Mouse (Mus musculus): ENCODE measurements at regions not wholly inside any gene's neighbourhood (a gene's known extent, or its start where the extent isn't known, plus 50 kb on each side); places are given as distances from the start of the nearest gene placed in this dataset.

DNA sequence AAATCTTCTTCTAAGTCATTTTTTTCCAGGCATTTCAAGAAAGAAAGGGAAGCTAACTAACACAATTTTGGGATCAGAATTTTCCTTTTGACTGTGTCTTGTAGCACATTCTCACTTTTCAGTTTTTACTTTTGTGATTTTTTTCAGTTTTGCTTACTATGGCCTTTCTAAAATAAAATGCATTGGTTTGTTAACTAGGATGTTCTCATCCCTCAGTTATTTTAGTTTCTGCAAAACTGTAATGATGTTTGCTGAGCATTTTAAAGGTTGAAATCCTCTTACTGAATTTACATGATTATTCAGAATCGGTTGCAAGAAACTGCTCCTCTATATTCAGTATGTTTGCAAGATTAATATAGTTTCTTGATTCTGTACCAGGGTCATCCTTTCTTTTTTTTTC, 610.1 kb upstream of the Frg1 start:
- no peak for DNase-seq (ENCODE audit: low spot score, missing footprints)
- Histone ChIP-seq H3K27ac (ENCODE audit: low read depth, low read length) (no peak overlapping the region), H3K4me1 (ENCODE audit: control insufficient read depth, insufficient read depth, low read length) (no peaks in the 10 kb centered on the region), H3K4me3 (ENCODE audit: low read depth, low read length) (no peak overlapping the region), H3K9ac (ENCODE audit: low read length) (no peak overlapping the region), H3K36me3 (ENCODE audit: control insufficient read depth, insufficient read depth, low read length) (no peaks in the 10 kb centered on the region), H3K4me2 (no peak overlapping the region), H3K27me3 (ENCODE audit: control insufficient read depth, insufficient read depth, low read length) (no peaks in the 10 kb centered on the region), H3K9me3 (ENCODE audit: control insufficient read depth, low read length) (no peaks in the 10 kb centered on the region)
- WGBS = 83% methylated on average over 1 of the region's 1 CpGs
- ATAC-seq (ENCODE audit: low FRiP score) = no peak

DNA sequence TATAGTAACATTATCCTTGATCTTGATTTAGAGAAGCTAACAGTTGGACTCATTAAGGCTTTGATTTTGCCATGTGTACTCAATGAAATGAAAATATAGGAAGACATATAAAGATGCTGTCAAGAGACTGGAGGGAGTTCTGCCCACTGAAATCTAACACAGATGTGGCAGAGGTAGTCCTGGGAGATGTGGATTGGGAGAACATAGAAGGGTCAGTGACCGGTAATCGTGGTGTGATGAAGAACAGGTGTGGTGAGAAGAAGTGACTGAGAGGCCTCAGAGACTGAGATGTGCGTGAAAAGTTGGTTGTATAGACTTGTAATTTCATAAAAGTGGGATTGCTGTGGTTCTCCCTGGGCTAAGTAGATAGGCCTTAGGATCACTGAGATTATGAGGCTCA, 600.9 kb upstream of the Frg1 start:
- DNase-seq (ENCODE audit: low spot score, missing footprints) (no peak), ATAC-seq (ENCODE audit: low FRiP score) (no peak)
- H3K9me3 ChIP-seq (ENCODE audit: control insufficient read depth, low read length) = no peaks in the 10 kb centered on the region
- H3K4me2 ChIP-seq = no peak overlapping the region
- no peaks in the 10 kb centered on the region for H3K36me3 ChIP-seq (ENCODE audit: control insufficient read depth, insufficient read depth, low read length)
- WGBS = 73% methylated on average over 3 of the region's 3 CpGs
- no peaks in the 10 kb centered on the region for H3K4me1 ChIP-seq (ENCODE audit: control insufficient read depth, insufficient read depth, low read length)
- no peak overlapping the region for H3K9ac ChIP-seq (ENCODE audit: low read length)
- no peak overlapping the region for H3K27ac ChIP-seq (ENCODE audit: low read depth, low read length)
- no peak overlapping the region for H3K4me3 ChIP-seq (ENCODE audit: low read depth, low read length)
- no peaks in the 10 kb centered on the region for H3K27me3 ChIP-seq (ENCODE audit: control insufficient read depth, insufficient read depth, low read length)

DNA sequence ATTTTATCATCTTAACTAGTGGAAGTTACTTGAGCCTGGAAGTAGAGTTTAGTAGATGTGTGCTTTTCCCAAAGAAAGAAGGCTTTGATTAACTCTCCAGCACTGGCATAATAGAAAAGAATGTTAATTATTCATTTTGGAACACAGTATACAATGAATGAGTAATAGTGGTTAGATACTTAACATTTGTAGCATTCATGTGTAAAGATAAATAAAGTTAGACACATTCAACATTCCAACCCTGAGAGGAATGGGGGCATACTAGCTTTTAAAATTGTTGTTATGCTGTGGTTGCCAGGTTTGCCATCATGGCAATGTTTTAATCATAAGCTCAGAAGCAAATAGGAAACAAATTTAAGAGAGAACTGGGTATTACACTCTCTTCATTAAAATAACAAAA, 586.3 kb upstream of the Frg1 start:
- H3K4me3 ChIP-seq (ENCODE audit: low read depth, low read length) = no peak overlapping the region
- no peaks in the 10 kb centered on the region for H3K36me3 ChIP-seq (ENCODE audit: control insufficient read depth, insufficient read depth, low read length)
- no peaks in the 10 kb centered on the region for H3K9me3 ChIP-seq (ENCODE audit: control insufficient read depth, low read length)
- H3K27me3 ChIP-seq (ENCODE audit: control insufficient read depth, insufficient read depth, low read length) = no peaks in the 10 kb centered on the region
- no peak overlapping the region for H3K27ac ChIP-seq (ENCODE audit: low read depth, low read length)
- DNase-seq (ENCODE audit: low spot score, missing footprints) (no peak), ATAC-seq (ENCODE audit: low FRiP score) (no peak)
- H3K9ac ChIP-seq (ENCODE audit: low read length) = no peak overlapping the region
- H3K4me1 ChIP-seq (ENCODE audit: control insufficient read depth, insufficient read depth, low read length) = no peaks in the 10 kb centered on the region
- H3K4me2 ChIP-seq = no peak overlapping the region

DNA sequence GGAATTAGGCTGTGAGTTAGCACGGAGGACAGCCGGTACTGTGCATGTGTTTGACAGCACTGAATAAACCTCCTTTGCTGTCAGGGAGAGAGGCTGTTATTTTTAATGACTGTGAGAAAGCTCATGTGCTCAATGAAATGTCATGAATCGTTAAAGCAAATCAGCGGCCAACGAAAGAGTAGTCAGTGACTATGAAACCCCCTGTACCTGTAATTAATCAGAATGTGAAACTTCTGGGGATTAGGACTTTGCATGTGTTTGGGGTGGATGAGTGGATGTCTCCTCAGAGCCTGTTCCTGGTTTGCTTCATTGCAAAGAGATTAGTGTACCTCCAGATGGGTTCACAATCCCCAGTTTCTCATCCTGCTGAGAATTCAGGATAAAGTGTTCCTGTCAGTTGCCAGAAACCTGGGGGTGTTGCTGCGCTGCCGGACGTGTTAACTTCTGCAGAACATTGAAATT, 572.2 kb upstream of the Frg1 start:
- WGBS = 79% methylated on average over 8 of the region's 8 CpGs
- Histone ChIP-seq H3K27ac (ENCODE audit: low read depth, low read length) (no peak overlapping the region), H3K4me2 (no peak overlapping the region), H3K36me3 (ENCODE audit: control insufficient read depth, insufficient read depth, low read length) (no peaks in the 10 kb centered on the region), H3K9ac (ENCODE audit: low read length) (no peak overlapping the region), H3K4me3 (ENCODE audit: low read depth, low read length) (no peak overlapping the region), H3K27me3 (ENCODE audit: control insufficient read depth, insufficient read depth, low read length) (no peaks in the 10 kb centered on the region), H3K9me3 (ENCODE audit: control insufficient read depth, low read length) (no peaks in the 10 kb centered on the region), H3K4me1 (ENCODE audit: control insufficient read depth, insufficient read depth, low read length) (no peaks in the 10 kb centered on the region)
- ATAC-seq (ENCODE audit: low FRiP score) = no peak
- DNase-seq (ENCODE audit: low spot score, missing footprints) = no peak

DNA sequence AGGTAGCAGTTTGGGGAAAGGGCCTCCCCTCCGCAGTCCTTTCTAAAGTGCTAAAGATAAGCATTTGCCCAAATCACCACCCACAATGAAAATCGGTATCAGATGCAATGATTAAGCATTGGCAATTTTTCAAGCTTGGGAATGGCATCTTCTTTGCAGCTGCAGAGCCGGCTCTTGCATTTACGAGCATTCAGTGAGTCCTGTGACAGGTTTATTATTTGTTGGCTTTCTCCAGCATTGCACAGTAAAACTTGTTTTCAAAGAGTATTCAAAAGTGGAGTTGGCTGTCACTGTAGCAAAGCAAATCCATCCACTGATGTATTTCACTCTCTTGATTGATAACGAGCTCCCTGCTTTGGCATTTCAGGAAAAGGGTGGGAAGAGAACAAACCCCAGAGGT, 571.3 kb upstream of the Frg1 start:
- 90% methylated on average over 5 of the region's 5 CpGs for WGBS
- ATAC-seq (ENCODE audit: low FRiP score) (no peak), DNase-seq (ENCODE audit: low spot score, missing footprints) (no peak)
- H3K4me3 ChIP-seq (ENCODE audit: low read depth, low read length) = no peak overlapping the region
- no peak overlapping the region for H3K27ac ChIP-seq (ENCODE audit: low read depth, low read length)
- H3K9ac ChIP-seq (ENCODE audit: low read length) = no peak overlapping the region
- H3K27me3 ChIP-seq (ENCODE audit: control insufficient read depth, insufficient read depth, low read length) = no peaks in the 10 kb centered on the region
- H3K4me2 ChIP-seq = no peak overlapping the region
- no peaks in the 10 kb centered on the region for H3K36me3 ChIP-seq (ENCODE audit: control insufficient read depth, insufficient read depth, low read length)
- H3K4me1 ChIP-seq (ENCODE audit: control insufficient read depth, insufficient read depth, low read length) = no peaks in the 10 kb centered on the region
- H3K9me3 ChIP-seq (ENCODE audit: control insufficient read depth, low read length) = no peaks in the 10 kb centered on the region

DNA sequence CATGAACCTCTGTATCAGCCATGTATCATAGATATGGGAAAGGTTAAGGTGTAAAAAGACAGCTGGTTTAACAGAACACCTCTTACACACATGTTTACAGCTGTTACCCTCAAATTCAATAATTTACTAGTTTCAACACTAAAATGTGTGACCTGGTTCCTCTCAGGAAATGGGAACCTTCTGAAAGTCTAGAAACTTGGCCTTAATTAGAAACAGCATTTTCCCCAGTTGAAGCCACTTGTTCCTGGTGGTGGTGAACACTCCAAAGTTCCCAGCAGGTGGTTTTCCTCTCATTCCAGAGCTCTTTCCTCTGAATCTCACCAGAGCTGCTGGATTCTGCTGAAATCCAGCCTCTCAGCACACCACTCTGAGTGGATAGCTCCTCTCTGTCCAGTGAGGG, 570.5 kb upstream of the Frg1 start:
- no peak for DNase-seq (ENCODE audit: low spot score, missing footprints)
- Histone ChIP-seq H3K4me2 (no peak overlapping the region), H3K9ac (ENCODE audit: low read length) (no peak overlapping the region), H3K4me3 (ENCODE audit: low read depth, low read length) (no peak overlapping the region), H3K4me1 (ENCODE audit: control insufficient read depth, insufficient read depth, low read length) (no peaks in the 10 kb centered on the region), H3K27ac (ENCODE audit: low read depth, low read length) (no peak overlapping the region), H3K27me3 (ENCODE audit: control insufficient read depth, insufficient read depth, low read length) (no peaks in the 10 kb centered on the region), H3K36me3 (ENCODE audit: control insufficient read depth, insufficient read depth, low read length) (no peaks in the 10 kb centered on the region), H3K9me3 (ENCODE audit: control insufficient read depth, low read length) (no peaks in the 10 kb centered on the region)
- ATAC-seq (ENCODE audit: low FRiP score) = no peak

DNA sequence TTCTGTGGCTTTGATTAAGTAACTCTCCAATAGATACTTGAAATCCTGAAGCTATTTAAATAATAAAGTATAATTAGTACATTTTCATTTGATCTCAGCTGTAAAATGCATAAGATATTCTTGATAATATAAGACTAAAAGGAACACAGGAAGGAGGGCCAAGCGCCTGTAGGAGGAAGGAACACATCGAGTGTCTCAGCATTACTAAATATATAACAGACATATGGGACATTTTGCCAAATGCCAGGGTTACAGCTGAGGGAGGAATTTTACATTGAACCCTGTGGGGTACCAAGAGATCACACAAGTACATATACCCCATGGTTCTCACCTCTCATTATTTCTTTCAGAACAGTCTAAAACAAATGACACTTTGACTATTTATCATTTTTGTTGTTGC, 555.5 kb upstream of the Frg1 start:
- Histone ChIP-seq H3K4me1 (ENCODE audit: control insufficient read depth, insufficient read depth, low read length) (no peaks in the 10 kb centered on the region), H3K4me3 (ENCODE audit: low read depth, low read length) (no peak overlapping the region), H3K9ac (ENCODE audit: low read length) (no peak overlapping the region), H3K27ac (ENCODE audit: low read depth, low read length) (no peak overlapping the region), H3K4me2 (no peak overlapping the region), H3K9me3 (ENCODE audit: control insufficient read depth, low read length) (no peaks in the 10 kb centered on the region), H3K36me3 (ENCODE audit: control insufficient read depth, insufficient read depth, low read length) (no peaks in the 10 kb centered on the region), H3K27me3 (ENCODE audit: control insufficient read depth, insufficient read depth, low read length) (no peaks in the 10 kb centered on the region)
- DNase-seq (ENCODE audit: low spot score, missing footprints) = no peak
- WGBS = 81% methylated on average over 2 of the region's 2 CpGs
- ATAC-seq (ENCODE audit: low FRiP score) = no peak

DNA sequence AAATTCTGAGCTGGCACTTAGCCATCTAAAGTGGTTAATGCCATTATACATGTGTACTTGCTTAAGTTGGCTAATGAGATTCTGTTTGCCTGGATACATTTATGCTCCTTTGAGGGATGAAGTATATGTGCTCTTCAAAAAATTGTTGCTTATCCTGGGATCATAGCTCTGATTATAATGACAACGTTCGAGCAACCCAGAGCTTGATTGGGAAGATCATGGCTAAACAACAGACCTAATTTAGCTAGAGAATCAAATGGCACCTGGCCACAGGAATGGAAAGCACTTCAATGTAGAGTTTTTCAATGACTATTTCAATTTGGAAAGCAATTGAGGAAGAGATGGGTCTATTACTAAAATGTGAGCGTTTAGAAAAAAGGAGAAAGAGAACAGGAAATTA, 553.7 kb upstream of the Frg1 start:
- Histone ChIP-seq H3K27me3 (ENCODE audit: control insufficient read depth, insufficient read depth, low read length) (no peaks in the 10 kb centered on the region), H3K9ac (ENCODE audit: low read length) (no peak overlapping the region), H3K4me2 (no peak overlapping the region), H3K4me1 (ENCODE audit: control insufficient read depth, insufficient read depth, low read length) (no peaks in the 10 kb centered on the region), H3K36me3 (ENCODE audit: control insufficient read depth, insufficient read depth, low read length) (no peaks in the 10 kb centered on the region), H3K4me3 (ENCODE audit: low read depth, low read length) (no peak overlapping the region), H3K9me3 (ENCODE audit: control insufficient read depth, low read length) (no peaks in the 10 kb centered on the region), H3K27ac (ENCODE audit: low read depth, low read length) (no peak overlapping the region)
- 97% methylated on average over 3 of the region's 3 CpGs for WGBS
- ATAC-seq (ENCODE audit: low FRiP score) (no peak), DNase-seq (ENCODE audit: low spot score, missing footprints) (no peak)

DNA sequence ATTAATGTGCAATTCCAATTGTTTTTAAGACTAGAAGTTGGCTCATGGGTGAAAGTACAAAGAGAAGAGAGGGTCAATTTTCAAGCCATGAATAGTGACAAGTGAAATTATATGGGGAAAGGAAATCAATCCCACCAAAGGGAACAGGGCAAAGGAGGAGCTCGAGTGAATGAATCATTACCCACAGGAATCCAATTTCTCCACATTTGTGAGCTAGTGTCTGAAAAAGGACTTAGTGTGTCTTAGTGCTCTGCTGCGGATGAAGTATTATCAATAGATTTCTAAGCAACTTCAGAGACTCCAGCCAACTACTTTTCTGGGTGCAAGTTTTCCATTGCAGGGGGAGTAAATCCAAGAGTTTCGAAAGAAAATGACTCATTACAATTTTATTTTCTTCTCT, 552.5 kb upstream of the Frg1 start:
- no peak overlapping the region for H3K27ac ChIP-seq (ENCODE audit: low read depth, low read length)
- H3K4me1 ChIP-seq (ENCODE audit: control insufficient read depth, insufficient read depth, low read length) = no peaks in the 10 kb centered on the region
- no peaks in the 10 kb centered on the region for H3K9me3 ChIP-seq (ENCODE audit: control insufficient read depth, low read length)
- H3K9ac ChIP-seq (ENCODE audit: low read length) = no peak overlapping the region
- no peaks in the 10 kb centered on the region for H3K36me3 ChIP-seq (ENCODE audit: control insufficient read depth, insufficient read depth, low read length)
- DNase-seq (ENCODE audit: low spot score, missing footprints) = no peak
- no peaks in the 10 kb centered on the region for H3K27me3 ChIP-seq (ENCODE audit: control insufficient read depth, insufficient read depth, low read length)
- no peak overlapping the region for H3K4me3 ChIP-seq (ENCODE audit: low read depth, low read length)
- 86% methylated on average over 3 of the region's 3 CpGs for WGBS
- ATAC-seq (ENCODE audit: low FRiP score) = no peak
- no peak overlapping the region for H3K4me2 ChIP-seq

DNA sequence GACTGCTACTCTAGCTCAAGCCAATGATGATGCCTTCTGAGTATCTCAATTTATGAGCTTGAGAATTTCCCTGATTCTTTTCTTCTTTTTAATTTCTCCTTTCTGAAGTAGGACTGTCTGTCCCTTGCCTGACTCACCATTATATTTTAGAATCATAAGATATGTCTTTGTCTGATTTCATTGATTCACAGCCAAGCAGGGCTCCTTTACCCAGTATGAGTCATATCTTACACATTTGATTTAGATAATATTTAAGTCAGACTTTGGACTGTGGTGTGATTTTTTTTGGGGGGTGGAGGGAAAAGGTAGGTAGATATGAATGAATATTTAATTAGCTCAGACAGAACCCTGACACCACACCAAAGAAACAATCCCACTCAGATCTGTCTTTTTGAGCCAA, 547.2 kb upstream of the Frg1 start:
- Histone ChIP-seq H3K4me1 (ENCODE audit: control insufficient read depth, insufficient read depth, low read length) (no peaks in the 10 kb centered on the region), H3K9me3 (ENCODE audit: control insufficient read depth, low read length) (no peaks in the 10 kb centered on the region), H3K4me2 (no peak overlapping the region), H3K36me3 (ENCODE audit: control insufficient read depth, insufficient read depth, low read length) (no peaks in the 10 kb centered on the region), H3K9ac (ENCODE audit: low read length) (no peak overlapping the region), H3K4me3 (ENCODE audit: low read depth, low read length) (no peak overlapping the region), H3K27ac (ENCODE audit: low read depth, low read length) (no peak overlapping the region), H3K27me3 (ENCODE audit: control insufficient read depth, insufficient read depth, low read length) (no peaks in the 10 kb centered on the region)
- ATAC-seq (ENCODE audit: low FRiP score) (no peak), DNase-seq (ENCODE audit: low spot score, missing footprints) (no peak)

All from midbrain, embryonic 11.5 days (tissue).